Comparison of ENCODE assay signal across 18 mouse cellular contexts in genomic region chr7:121516727-121517126, GRCm38 (mm10).
A peak's percentile ranks its signal among the peaks of the same experiment; 100 is the strongest.
DNase-seq lines count a peak whose midpoint lies in the region; ATAC-seq and TF ChIP-seq lines count a peak whose summit lies in the region.
"Had no signal": no experiment of that assay in that cellular context is flagged by ENCODE, and none has a peak within 500 bp of the region (broad histone marks: within the 10 kb centered on the region; RNA-seq: fewer than 3 reads in every experiment).

No protein-coding gene starts in this region.

- no peaks in the 10 kb centered on the region for H3K27me3 ChIP-seq in hindbrain, embryonic 13.5 days
- no peaks in the 10 kb centered on the region for H3K27me3 ChIP-seq in hindbrain, postnatal 0 days (ENCODE audit: insufficient read depth, low read length)
- no peaks in the 10 kb centered on the region for H3K27me3 ChIP-seq in neural tube, embryonic 14.5 days (ENCODE audit: control insufficient read depth, insufficient read depth, low read length)
- H3K27me3 ChIP-seq: embryonic facial prominence, embryonic 12.5 days; forebrain, embryonic 15.5 days had no signal

- H3K4me3 ChIP-seq in hindbrain, embryonic 13.5 days: no peak overlapping the region
- H3K4me3 ChIP-seq in hindbrain, postnatal 0 days (ENCODE audit: low read length): no peak overlapping the region
- no peak overlapping the region for H3K4me3 ChIP-seq in neural tube, embryonic 14.5 days (ENCODE audit: low read depth, low read length)
- H3K4me3 ChIP-seq in macrophage (ENCODE audit: inconsistent target): no peak overlapping the region
- H3K4me3 ChIP-seq: embryonic facial prominence, embryonic 12.5 days; forebrain, embryonic 15.5 days had no signal

- no peaks in the 10 kb centered on the region for H3K9me3 ChIP-seq in hindbrain, embryonic 13.5 days
- no peaks in the 10 kb centered on the region for H3K9me3 ChIP-seq in hindbrain, postnatal 0 days (ENCODE audit: low read length)
- no peaks in the 10 kb centered on the region for H3K9me3 ChIP-seq in neural tube, embryonic 14.5 days (ENCODE audit: control insufficient read depth, low read length)
- H3K9me3 ChIP-seq: embryonic facial prominence, embryonic 12.5 days; forebrain, embryonic 15.5 days had no signal

- no peak for ATAC-seq in hindbrain, embryonic 13.5 days (ENCODE audit: low FRiP score)
- ATAC-seq in hindbrain, postnatal 0 days: no peak
- peak; percentile 21; the same call in 1 of the 2 replicates for ATAC-seq in neural tube, embryonic 14.5 days (ENCODE audit: low read depth)
- 0 out of 2 replicates have a peak, but pooled peaks have one; percentile 18 for ATAC-seq in megakaryocyte-erythroid progenitor cell, adult 5-6 weeks (replicated peaks; ENCODE audit: low FRiP score, low TSS enrichment, poor library complexity, severe bottlenecking)
- ATAC-seq: activated CD4-positive, CD25-positive, alpha-beta regulatory T cell, adult 4 months; forebrain, embryonic 15.5 days; Patski had no signal

- 64% methylated on average over 3 of the region's 3 CpGs for WGBS in hindbrain, embryonic 13.5 days
- WGBS in hindbrain, postnatal 0 days: 51% methylated on average over 3 of the region's 3 CpGs
- 47% methylated on average over 3 of the region's 3 CpGs for WGBS in neural tube, embryonic 14.5 days
- WGBS in macrophage (ENCODE audit: missing documents): 27% methylated on average over 3 of the region's 3 CpGs

- peak overlapping the region; percentile 58; the same call in 1 of the 2 replicates for H3K27ac ChIP-seq in hindbrain, embryonic 13.5 days
- no peak overlapping the region for H3K27ac ChIP-seq in hindbrain, postnatal 0 days
- H3K27ac ChIP-seq in neural tube, embryonic 14.5 days (ENCODE audit: low read depth, low read length): no peak overlapping the region
- peak overlapping the region; percentile 83 for H3K27ac ChIP-seq in macrophage
- H3K27ac ChIP-seq: embryonic facial prominence, embryonic 12.5 days; forebrain, embryonic 15.5 days; hindbrain, embryonic 14.5 days had no signal

- no peaks in the 10 kb centered on the region for H3K4me1 ChIP-seq in hindbrain, embryonic 13.5 days (replicated peaks)
- no peaks in the 10 kb centered on the region for H3K4me1 ChIP-seq in hindbrain, postnatal 0 days (ENCODE audit: insufficient read depth, low read length)
- no peaks in the 10 kb centered on the region; the same call in 1 of the 2 replicates for H3K4me1 ChIP-seq in neural tube, embryonic 14.5 days (ENCODE audit: control insufficient read depth, insufficient read depth, low read length)
- H3K4me1 ChIP-seq: embryonic facial prominence, embryonic 12.5 days; forebrain, embryonic 15.5 days had no signal

- DNase-seq in hindbrain, postnatal 0 days (ENCODE audit: low spot score): no peak
- DNase-seq in neural tube, embryonic 10.5 days (ENCODE audit: extremely low spot score, low spot score): no peak
- DNase-seq in cerebellum, adult 9-10 months: no peak
- no peak for DNase-seq in ovary, postnatal 10 days (ENCODE audit: low spot score)
- DNase-seq: adrenal gland, postnatal 14 days; cerebellum, adult 18-20 months; cerebellum, postnatal 10 days; gastrocnemius, postnatal 36 days; heart, postnatal 4 days had no signal

- no peak for TF ChIP-seq CTCF in hindbrain, postnatal 0 days (IDR thresholded peaks at IDR 0.05; ENCODE audit: low read depth)

- no peak overlapping the region for H3K4me2 ChIP-seq in hindbrain, embryonic 13.5 days
- H3K4me2 ChIP-seq in hindbrain, postnatal 0 days (ENCODE audit: low read depth, low read length): no peak overlapping the region
- no peak overlapping the region for H3K4me2 ChIP-seq in neural tube, embryonic 14.5 days (ENCODE audit: low read depth, low read length)
- H3K4me2 ChIP-seq: embryonic facial prominence, embryonic 12.5 days; forebrain, embryonic 15.5 days; hindbrain, embryonic 14.5 days had no signal

- no peaks in the 10 kb centered on the region for H3K36me3 ChIP-seq in hindbrain, embryonic 13.5 days
- no peaks in the 10 kb centered on the region for H3K36me3 ChIP-seq in hindbrain, postnatal 0 days (ENCODE audit: insufficient read depth, low read length)
- no peaks in the 10 kb centered on the region for H3K36me3 ChIP-seq in neural tube, embryonic 14.5 days (ENCODE audit: control insufficient read depth, insufficient read depth, low read length)
- H3K36me3 ChIP-seq in macrophage (ENCODE audit: inconsistent target): no peaks in the 10 kb centered on the region
- H3K36me3 ChIP-seq: embryonic facial prominence, embryonic 12.5 days; forebrain, embryonic 15.5 days had no signal

- no peaks in the 10 kb centered on the region for H3K79me2 ChIP-seq in macrophage (ENCODE audit: inconsistent target)

- H3K9ac ChIP-seq in hindbrain, embryonic 13.5 days: no peak overlapping the region
- no peak overlapping the region for H3K9ac ChIP-seq in hindbrain, postnatal 0 days (replicated peaks; ENCODE audit: low read length)
- no peak overlapping the region for H3K9ac ChIP-seq in neural tube, embryonic 14.5 days (replicated peaks; ENCODE audit: low read depth, low read length)
- H3K9ac ChIP-seq: embryonic facial prominence, embryonic 12.5 days; forebrain, embryonic 15.5 days; hindbrain, embryonic 14.5 days had no signal

Comparison
In these comparisons a context has a peak if more than half of its experiments do, and no peak if none do; other contexts are left out.
1. H3K27ac ChIP-seq: peak in hindbrain, embryonic 13.5 days (single experiment) and macrophage (single experiment); none in hindbrain, postnatal 0 days (single experiment) and neural tube, embryonic 14.5 days (single experiment).
2. ATAC-seq: peak in neural tube, embryonic 14.5 days (single experiment) and megakaryocyte-erythroid progenitor cell, adult 5-6 weeks (single experiment); none in hindbrain, embryonic 13.5 days (single experiment) and hindbrain, postnatal 0 days (single experiment).